Mouse (Mus musculus): ENCODE measurements at regions not wholly inside any gene's neighbourhood (a gene's known extent, or its start where the extent isn't known, plus 50 kb on each side); places are given as distances from the start of the nearest gene placed in this dataset.

DNA sequence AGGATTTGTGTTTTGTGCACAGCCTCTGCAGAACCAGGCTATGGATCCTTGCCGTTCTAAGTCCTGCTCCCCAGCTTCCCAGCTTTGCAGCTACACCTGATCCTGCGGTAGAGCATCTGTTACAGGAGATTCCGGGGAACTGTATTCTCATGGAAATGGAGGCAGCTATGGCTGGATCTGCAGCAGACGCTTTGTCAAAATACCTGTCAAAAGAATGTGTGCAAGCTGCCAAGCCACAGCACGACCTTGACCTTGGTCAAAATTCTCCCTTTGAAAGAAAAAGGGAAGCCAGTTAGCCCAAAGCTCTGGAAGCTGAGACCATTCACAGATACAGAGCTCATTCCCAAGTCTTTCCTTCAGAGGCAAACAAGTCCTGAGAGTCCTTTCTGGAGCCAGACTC, 255.3 kb downstream of the Med13l start:
- no peak for TF ChIP-seq CTCF (IDR thresholded peaks at IDR 0.05; ENCODE audit: insufficient read depth, low read depth, low read length)
- no peak for TF ChIP-seq POLR2A (IDR thresholded peaks at IDR 0.05; ENCODE audit: insufficient read depth, low read depth, low read length)
